Mouse (Mus musculus) kidney, embryonic 14.5 days (tissue): Measurements from ENCODE around the gene C2cd4d. TPM values are rescaled to one million over a fixed set of nuclear protein-coding genes. Genes with fewer than 3 reads are reported as not detected.

Source experiments
- ATAC-seq: fragments of 200-750 bp; cut with Nextera tagmentation; 2 replicates; pipeline ENCODE4 v1.8.0; 2017; ENCODE audit warnings: moderate number of reproducible peaks, mild to moderate bottlenecking, moderate TSS enrichment, moderate library complexity; ENCODE audit not compliant: low FRiP score, low TSS enrichment
- H3K27ac ChIP-seq: fragments of 300-500 bp; sonication (generic); 2 replicates; pipeline ENCODE4 v1.5.1; 2014; ENCODE audit warnings: low read depth, mild to moderate bottlenecking, low read length, moderate library complexity, mixed read lengths
- H3K27me3 ChIP-seq: fragments of 300-500 bp; sonication (generic); 2 replicates; pipeline ENCODE4 v1.6.1; 2014; ENCODE audit warnings: mild to moderate bottlenecking, low read length; ENCODE audit not compliant: control insufficient read depth, insufficient read depth
- H3K36me3 ChIP-seq: fragments of 300-500 bp; sonication (generic); 2 replicates; pipeline ENCODE4 v1.6.1; 2014; ENCODE audit warnings: low read length, mixed read lengths; ENCODE audit not compliant: control insufficient read depth, insufficient read depth
- H3K4me1 ChIP-seq: fragments of 300-500 bp; sonication (generic); 2 replicates; pipeline ENCODE4 v1.6.1; 2014; ENCODE audit warnings: low read length, mixed read lengths; ENCODE audit not compliant: control insufficient read depth, insufficient read depth
- H3K4me2 ChIP-seq: fragments of 300-500 bp; sonication (generic); replicated peaks from 2 replicates; pipeline ENCODE4 v1.6.1; 2014; ENCODE audit warnings: low read depth, mild to moderate bottlenecking, low read length
- H3K4me3 ChIP-seq: fragments of 300-500 bp; sonication (generic); 2 replicates; pipeline ENCODE4 v1.5.1; 2014; ENCODE audit warnings: mild to moderate bottlenecking, low read length
- H3K9ac ChIP-seq: fragments of 300-500 bp; sonication (generic); 2 replicates; pipeline ENCODE4 v1.6.1; 2014; ENCODE audit warnings: low read depth, mild to moderate bottlenecking, low read length, moderate library complexity
- H3K9me3 ChIP-seq: fragments of 300-500 bp; sonication (generic); 2 replicates; pipeline ENCODE4 v1.6.1; 2016; ENCODE audit warnings: low read length; ENCODE audit not compliant: control insufficient read depth
- WGBS: fragments of 180-500 bp; shearing (Covaris S2); extraction: QIAGEN DNeasy Blood & Tissue Kit; methylation state at CpG from one replicate; pipeline ENCODE4 v1.1.7; 2014; 5-methylcytosine and 5-hydroxymethylcytosine counted together
- polyA plus RNA-seq: library from polyadenylated mRNA; unstranded; fragments of >200 nt; fragmentation: Nextera tagmentation; extraction: Ambion mirVana; gene quantifications from 2 replicates; pipeline ENCODE4 v1.2.1, GENCODE M21; 2014

The C2cd4d gene
- polyA plus RNA-seq, 1 experiment from 2014 or later: 1.5 TPM

- H3K27ac ChIP-seq: no peak overlapping the region
- H3K9me3 ChIP-seq: no peaks in the 10 kb centered on the region
- H3K4me2 ChIP-seq: no peak overlapping the region
- H3K9ac ChIP-seq: no peak overlapping the region
- 0% methylated on average over 1 of the region's 1 CpGs for WGBS
- H3K36me3 ChIP-seq: no peaks in the 10 kb centered on the region
- H3K27me3 ChIP-seq: peaks cover 24% of the 10 kb centered on the region
- ATAC-seq: no peak
- no peak overlapping the region for H3K4me3 ChIP-seq
- H3K4me1 ChIP-seq: no peaks in the 10 kb centered on the region
These were observed 1.4 kb upstream of the C2cd4d start for GRCm38 (mm10) chr3:94360812-94361211.

GRCm38 (mm10) chr3:94363291-94364153 lies 1.3 kb downstream of the C2cd4d start:
- Histone ChIP-seq H3K27me3 (peaks cover 24% of the 10 kb centered on the region), H3K4me2 (peak overlapping the region; percentile 94)
- WGBS: 6% methylated on average over 94 of the region's 97 CpGs

GRCm38 (mm10) chr3:94364154-94364526 lies 1.9 kb downstream of the C2cd4d start:
- Histone ChIP-seq H3K4me1 (no peaks in the 10 kb centered on the region), H3K36me3 (no peaks in the 10 kb centered on the region), H3K4me2 (peak overlapping the region; percentile 94), H3K9ac (peak overlapping the region; percentile 74), H3K9me3 (no peaks in the 10 kb centered on the region), H3K27ac (no peak overlapping the region), H3K4me3 (peak overlapping the region; percentile 57), H3K27me3 (peaks cover 24% of the 10 kb centered on the region)
- WGBS: 5% methylated on average over 18 of the region's 23 CpGs
- peak; percentile 47 for ATAC-seq

More at GRCm38 (mm10) chr3:94363291-94364153, 1.3 kb downstream of the C2cd4d start:
- Histone ChIP-seq H3K4me1 (no peaks in the 10 kb centered on the region), H3K9me3 (no peaks in the 10 kb centered on the region), H3K36me3 (no peaks in the 10 kb centered on the region), H3K9ac (peak overlapping the region; percentile 74), H3K27ac (no peak overlapping the region), H3K4me3 (peak overlapping the region; percentile 57)
- ATAC-seq: peak; percentile 70

GRCm38 (mm10) chr3:94366761-94367160 lies 4.5 kb downstream of the C2cd4d start:
- Histone ChIP-seq H3K36me3 (no peaks in the 10 kb centered on the region), H3K4me2 (no peak overlapping the region), H3K9ac (no peak overlapping the region), H3K4me1 (no peaks in the 10 kb centered on the region; the same call in 1 of the 2 replicates), H3K27ac (no peak overlapping the region), H3K9me3 (no peaks in the 10 kb centered on the region), H3K27me3 (peaks cover 24% of the 10 kb centered on the region), H3K4me3 (no peak overlapping the region)
- ATAC-seq: no peak
- WGBS: 9% methylated on average over 3 of the region's 3 CpGs

- Histone ChIP-seq H3K9me3 (no peaks in the 10 kb centered on the region), H3K36me3 (no peaks in the 10 kb centered on the region), H3K27me3 (peaks cover 19% of the 10 kb centered on the region), H3K4me1 (no peaks in the 10 kb centered on the region; the same call in 1 of the 2 replicates), H3K9ac (no peak overlapping the region), H3K4me2 (no peak overlapping the region), H3K27ac (no peak overlapping the region), H3K4me3 (no peak overlapping the region)
- ATAC-seq: no peak
- 77% methylated on average over 6 of the region's 6 CpGs for WGBS
These were observed 5.3 kb downstream of the C2cd4d start for GRCm38 (mm10) chr3:94367511-94367910.

GRCm38 (mm10) chr3:94368631-94369030 lies 6.4 kb downstream of the C2cd4d start:
- Histone ChIP-seq H3K9ac (no peak overlapping the region), H3K27me3 (peaks cover 14% of the 10 kb centered on the region), H3K4me2 (no peak overlapping the region), H3K4me3 (no peak overlapping the region), H3K27ac (no peak overlapping the region), H3K4me1 (peaks cover 4% of the 10 kb centered on the region; the same call in 1 of the 2 replicates), H3K36me3 (no peaks in the 10 kb centered on the region), H3K9me3 (no peaks in the 10 kb centered on the region)
- WGBS: 67% methylated on average over 6 of the region's 6 CpGs
- ATAC-seq: no peak

- Histone ChIP-seq H3K36me3 (no peaks in the 10 kb centered on the region), H3K4me2 (no peak overlapping the region), H3K27ac (no peak overlapping the region), H3K4me3 (no peak overlapping the region), H3K27me3 (0 out of 2 replicates have a peak, but pooled peaks cover 5% of the 10 kb centered on the region), H3K4me1 (peaks cover 7% of the 10 kb centered on the region), H3K9me3 (no peaks in the 10 kb centered on the region), H3K9ac (no peak overlapping the region)
- WGBS: 56% methylated on average over 2 of the region's 2 CpGs
- no peak for ATAC-seq
These were observed 7.5 kb downstream of the C2cd4d start for GRCm38 (mm10) chr3:94369709-94370108.

- H3K4me2 ChIP-seq: peak overlapping the region; percentile 28
- no peaks in the 10 kb centered on the region for H3K9me3 ChIP-seq
- no peaks in the 10 kb centered on the region for H3K36me3 ChIP-seq
- no peak overlapping the region for H3K27ac ChIP-seq
- WGBS: 5% methylated on average over 11 of the region's 11 CpGs
- H3K9ac ChIP-seq: no peak overlapping the region
- 0 out of 2 replicates have a peak, but pooled peaks cover 2% of the 10 kb centered on the region for H3K27me3 ChIP-seq
- ATAC-seq: peak; percentile 33; the same call in 1 of the 2 replicates
- peak overlapping the region; percentile 0; the same call in 1 of the 2 replicates for H3K4me3 ChIP-seq
- H3K4me1 ChIP-seq: peaks cover 7% of the 10 kb centered on the region
These were observed 9.4 kb downstream of the C2cd4d start for GRCm38 (mm10) chr3:94371637-94372036.

GRCm38 (mm10) chr3:94372038-94372437 lies 9.8 kb downstream of the C2cd4d start:
- Histone ChIP-seq H3K4me2 (0 out of 2 replicates have a peak overlapping the region, but pooled peaks have one; percentile 28), H3K27ac (no peak overlapping the region), H3K9me3 (no peaks in the 10 kb centered on the region), H3K4me3 (no peak overlapping the region; the same call in 1 of the 2 replicates), H3K36me3 (no peaks in the 10 kb centered on the region), H3K27me3 (0 out of 2 replicates have a peak, but pooled peaks cover 2% of the 10 kb centered on the region), H3K9ac (no peak overlapping the region), H3K4me1 (peaks cover 7% of the 10 kb centered on the region)
- 0% methylated on average over 2 of the region's 3 CpGs for WGBS
- ATAC-seq: no peak
